Mouse (Mus musculus) 3T3-L1 (cell line): ENCODE results near the gene Snx13.

ENCODE experiments used
- DNase-seq: peaks from one replicate; pipeline ENCODE4 v3.0.0-alpha.2; 2015; ENCODE audit warnings: low read depth, low spot score

Gene Snx13

GRCm38 (mm10) chr12:35191698-35192425, 144.9 kb downstream of the Snx13 start:
- peak; percentile 93 for DNase-seq

- no peak for DNase-seq
These were observed 145.4 kb downstream of the Snx13 start for GRCm38 (mm10) chr12:35192426-35192769.
